Mouse (Mus musculus) heart, embryonic 13.5 days (tissue): ENCODE results near the gene Elf3. TPM values are rescaled to one million over a fixed set of nuclear protein-coding genes. Genes with fewer than 3 reads are reported as not detected.
"Not testable (repeated sequence)": the region's sequence is repeated elsewhere in the genome, so short reads cannot be mapped to it uniquely, and the experiment has no call there.

Experiments
- ATAC-seq: fragments of 200-750 bp; cut with Nextera tagmentation; 2 replicates; pipeline ENCODE4 v1.8.0; 2017; ENCODE audit warnings: moderate TSS enrichment; ENCODE audit not compliant: insufficient number of reproducible peaks, low FRiP score, low TSS enrichment; ENCODE audit errors: extremely low read depth
- H3K27ac ChIP-seq: fragments of 300-500 bp; sonication (generic); replicated peaks from 2 replicates; pipeline ENCODE4 v1.5.1; 2015; ENCODE audit warnings: moderate library complexity, mild to moderate bottlenecking, inconsistent platforms
- H3K27me3 ChIP-seq: fragments of 300-500 bp; sonication (generic); replicated peaks from 2 replicates; pipeline ENCODE4 v1.6.1; 2015; ENCODE audit warnings: mild to moderate bottlenecking, inconsistent platforms
- H3K36me3 ChIP-seq: fragments of 300-500 bp; sonication (generic); 2 replicates; pipeline ENCODE4 v1.6.1; 2015; ENCODE audit warnings: mild to moderate bottlenecking, inconsistent platforms
- H3K4me1 ChIP-seq: fragments of 300-500 bp; sonication (generic); 2 replicates; pipeline ENCODE4 v1.6.1; 2015; ENCODE audit warnings: inconsistent platforms
- H3K4me2 ChIP-seq: fragments of 300-500 bp; sonication (generic); 2 replicates; pipeline ENCODE4 v1.6.1; 2015; ENCODE audit warnings: inconsistent platforms, mild to moderate bottlenecking, moderate library complexity
- H3K4me3 ChIP-seq: fragments of 300-500 bp; sonication (generic); 2 replicates; pipeline ENCODE4 v1.5.1; 2015; ENCODE audit warnings: moderate library complexity, mild to moderate bottlenecking, inconsistent platforms
- H3K9ac ChIP-seq: fragments of 300-500 bp; sonication (generic); 2 replicates; pipeline ENCODE4 v1.6.1; 2015; ENCODE audit warnings: inconsistent platforms, mild to moderate bottlenecking, moderate library complexity
- H3K9me3 ChIP-seq: fragments of 300-500 bp; sonication (generic); 2 replicates; pipeline ENCODE4 v1.6.1; 2016; ENCODE audit warnings: inconsistent platforms
- WGBS: fragments of 180-500 bp; shearing (Covaris S2); methylation state at CpG from one replicate; pipeline ENCODE4 v1.1.7; 2015; ENCODE audit warnings: mixed read lengths; 5-methylcytosine and 5-hydroxymethylcytosine counted together
- polyA plus RNA-seq: library from polyadenylated mRNA; unstranded; fragments of >200 nt; fragmentation: Nextera tagmentation; extraction: Ambion mirVana; gene quantifications from 2 replicates; pipeline ENCODE4 v1.2.1, GENCODE M21; 2015

Gene Elf3
- polyA plus RNA-seq, 1 experiment from 2014 or later: 0.86 TPM

- Histone ChIP-seq H3K27me3 (peaks cover 8% of the 10 kb centered on the region; the same call in 1 of the 2 replicates), H3K4me3 (no peak overlapping the region), H3K9me3 (no peaks in the 10 kb centered on the region), H3K4me2 (no peak overlapping the region), H3K36me3 (no peaks in the 10 kb centered on the region), H3K9ac (no peak overlapping the region), H3K27ac (no peak overlapping the region), H3K4me1 (no peaks in the 10 kb centered on the region)
- no peak for ATAC-seq
- WGBS: 62% methylated on average over 12 of the region's 12 CpGs
Observed at GRCm38 (mm10) chr1:135237131-135237851, 21.1 kb downstream of the Elf3 start.

GRCm38 (mm10) chr1:135234771-135235170 is 23.6 kb downstream of the Elf3 start:
- H3K4me1 ChIP-seq: no peaks in the 10 kb centered on the region
- no peak for ATAC-seq
- 80% methylated on average over 12 of the region's 12 CpGs for WGBS
- peaks cover 14% of the 10 kb centered on the region for H3K27me3 ChIP-seq
- H3K4me3 ChIP-seq: no peak overlapping the region
- H3K9ac ChIP-seq: no peak overlapping the region
- H3K9me3 ChIP-seq: no peaks in the 10 kb centered on the region
- no peak overlapping the region for H3K27ac ChIP-seq
- H3K4me2 ChIP-seq: no peak overlapping the region
- H3K36me3 ChIP-seq: no peaks in the 10 kb centered on the region

GRCm38 (mm10) chr1:135233961-135234360 is 24.4 kb downstream of the Elf3 start:
- H3K27ac ChIP-seq: no peak overlapping the region
- H3K36me3 ChIP-seq: no peaks in the 10 kb centered on the region
- WGBS: 81% methylated on average over 6 of the region's 6 CpGs
- no peak overlapping the region for H3K4me3 ChIP-seq
- H3K9me3 ChIP-seq: no peaks in the 10 kb centered on the region
- no peak for ATAC-seq
- no peak overlapping the region for H3K4me2 ChIP-seq
- H3K4me1 ChIP-seq: no peaks in the 10 kb centered on the region
- H3K27me3 ChIP-seq: peaks cover 14% of the 10 kb centered on the region
- no peak overlapping the region for H3K9ac ChIP-seq

GRCm38 (mm10) chr1:135231878-135232277 is 26.5 kb downstream of the Elf3 start:
- H3K27ac ChIP-seq, H3K4me2 ChIP-seq, ATAC-seq, H3K36me3 ChIP-seq, H3K4me1 ChIP-seq, H3K9me3 ChIP-seq, H3K9ac ChIP-seq, H3K4me3 ChIP-seq: not testable (repeated sequence)
- peaks cover 22% of the 10 kb centered on the region for H3K27me3 ChIP-seq
- WGBS: 70% methylated on average over 20 of the region's 20 CpGs

- Histone ChIP-seq H3K9ac (no peak overlapping the region), H3K9me3 (no peaks in the 10 kb centered on the region), H3K36me3 (no peaks in the 10 kb centered on the region), H3K4me3 (no peak overlapping the region), H3K4me2 (no peak overlapping the region), H3K27me3 (peaks cover 36% of the 10 kb centered on the region), H3K27ac (no peak overlapping the region), H3K4me1 (no peaks in the 10 kb centered on the region)
- 76% methylated on average over 13 of the region's 13 CpGs for WGBS
- ATAC-seq: no peak
Observed at GRCm38 (mm10) chr1:135227339-135227950, 30.9 kb downstream of the Elf3 start.

- Histone ChIP-seq H3K27ac (no peak overlapping the region), H3K4me3 (no peak overlapping the region), H3K9me3 (no peaks in the 10 kb centered on the region), H3K4me1 (no peaks in the 10 kb centered on the region), H3K4me2 (no peak overlapping the region), H3K9ac (no peak overlapping the region), H3K27me3 (peaks cover 30% of the 10 kb centered on the region), H3K36me3 (no peaks in the 10 kb centered on the region)
- peak; percentile 19; the same call in 1 of the 2 replicates for ATAC-seq
- WGBS: 43% methylated on average over 6 of the region's 6 CpGs
Observed at GRCm38 (mm10) chr1:135224981-135225604, 33.3 kb downstream of the Elf3 start.

GRCm38 (mm10) chr1:135224147-135224546 is 34.2 kb downstream of the Elf3 start:
- peaks cover 30% of the 10 kb centered on the region for H3K27me3 ChIP-seq
- no peaks in the 10 kb centered on the region for H3K9me3 ChIP-seq
- H3K4me2 ChIP-seq: no peak overlapping the region
- no peak overlapping the region for H3K9ac ChIP-seq
- H3K4me3 ChIP-seq: no peak overlapping the region
- 73% methylated on average over 3 of the region's 3 CpGs for WGBS
- no peaks in the 10 kb centered on the region for H3K4me1 ChIP-seq
- H3K36me3 ChIP-seq: no peaks in the 10 kb centered on the region
- ATAC-seq: no peak
- no peak overlapping the region for H3K27ac ChIP-seq

- 67% methylated on average over 13 of the region's 13 CpGs for WGBS
- Histone ChIP-seq H3K4me1 (no peaks in the 10 kb centered on the region), H3K27ac (no peak overlapping the region), H3K9me3 (no peaks in the 10 kb centered on the region), H3K36me3 (no peaks in the 10 kb centered on the region), H3K4me3 (no peak overlapping the region), H3K9ac (no peak overlapping the region), H3K4me2 (no peak overlapping the region), H3K27me3 (peaks cover 18% of the 10 kb centered on the region; the same call in 1 of the 2 replicates)
- ATAC-seq: no peak
Observed at GRCm38 (mm10) chr1:135217607-135218233, 40.6 kb downstream of the Elf3 start.

- WGBS: 75% methylated on average over 9 of the region's 9 CpGs
- no peak overlapping the region for H3K27ac ChIP-seq
- H3K4me1 ChIP-seq: no peaks in the 10 kb centered on the region
- ATAC-seq: no peak
- no peak overlapping the region for H3K4me3 ChIP-seq
- H3K27me3 ChIP-seq: peaks cover 25% of the 10 kb centered on the region; the same call in 1 of the 2 replicates
- H3K9ac ChIP-seq: no peak overlapping the region
- H3K36me3 ChIP-seq: no peaks in the 10 kb centered on the region
- H3K4me2 ChIP-seq: no peak overlapping the region
- no peaks in the 10 kb centered on the region for H3K9me3 ChIP-seq
Observed at GRCm38 (mm10) chr1:135213772-135214640, 44.4 kb downstream of the Elf3 start.

GRCm38 (mm10) chr1:135210421-135210820 is 47.9 kb downstream of the Elf3 start:
- 33% methylated on average over 5 of the region's 5 CpGs for WGBS
- H3K9me3 ChIP-seq: no peaks in the 10 kb centered on the region

More at GRCm38 (mm10) chr1:135210421-135210820, 47.9 kb downstream of the Elf3 start:
- ATAC-seq: no peak
- Histone ChIP-seq H3K27ac (no peak overlapping the region), H3K4me1 (peaks cover 2% of the 10 kb centered on the region), H3K4me2 (no peak overlapping the region), H3K4me3 (no peak overlapping the region), H3K27me3 (peaks cover 36% of the 10 kb centered on the region), H3K9ac (no peak overlapping the region), H3K36me3 (no peaks in the 10 kb centered on the region)
